Mouse (Mus musculus): Measurements from ENCODE around the gene Recql5. TPM values are rescaled to one million over a fixed set of nuclear protein-coding genes. Genes with fewer than 3 reads are reported as not detected.

Recql5 gene
- polyA plus RNA-seq (2015; fragmentation: Nextera tagmentation; extraction: Ambion mirVana): 8.5 and 8.6 TPM in 2 replicates

GRCm38 (mm10) chr11:115933108-115933746 lies at the start of gene Recql5, which contains the start of gene Sap30bp:
TSS of gene Recql5 (minus strand) at chr11:115933477.
TSS of gene Sap30bp (plus strand) at chr11:115933282.

GRCm38 (mm10) chr11:115974309-115975082 lies 41.2 kb upstream of the Recql5 start, which contains the start of gene Itgb4:
TSS of gene Itgb4 (plus strand) at chr11:115974709.

GRCm38 (mm10) chr11:115911632-115912376 lies 21.5 kb downstream of the Recql5 start, which contains the start of gene Smim6:
TSS of gene Smim6 (plus strand) at chr11:115912017.

GRCm38 (mm10) chr11:115899486-115900266 lies 33.6 kb downstream of the Recql5 start, which contains the start of gene Smim5:
TSS of gene Smim5 (plus strand) at chr11:115899966.

GRCm38 (mm10) chr11:115858354-115858753 lies 74.9 kb downstream of the Recql5 start, which contains the start of gene Myo15b:
TSS of gene Myo15b (plus strand) at chr11:115858406.

Other genes starting within 250 kb of the Recql5 start
- gene Grb2, start 224.9 kb downstream of the Recql5 start, polyA plus RNA-seq (2015; fragmentation: Nextera tagmentation; extraction: Ambion mirVana): 51.7 and 54.6 TPM in 2 replicates
- 8.6 and 9.0 TPM in 2 replicates for gene Tmem94, start 168.0 kb downstream of the Recql5 start, polyA plus RNA-seq (2015; fragmentation: Nextera tagmentation; extraction: Ambion mirVana)
- 7.9 and 8.2 TPM in 2 replicates for gene Caskin2, start 119.8 kb downstream of the Recql5 start, polyA plus RNA-seq (2015; fragmentation: Nextera tagmentation; extraction: Ambion mirVana)
- gene Tsen54, start 118.8 kb downstream of the Recql5 start, polyA plus RNA-seq (2015; fragmentation: Nextera tagmentation; extraction: Ambion mirVana): 16.5 and 18.5 TPM in 2 replicates
- gene Llgl2, start 109.4 kb downstream of the Recql5 start, polyA plus RNA-seq (2015; fragmentation: Nextera tagmentation; extraction: Ambion mirVana): 21.2 and 21.8 TPM in 2 replicates
- 0.22 and 0.26 TPM in 2 replicates for gene Myo15b, start 75.1 kb downstream of the Recql5 start, polyA plus RNA-seq (2015; fragmentation: Nextera tagmentation; extraction: Ambion mirVana)
- 3.9 and 6.6 TPM in 2 replicates for gene Smim5, start 33.5 kb downstream of the Recql5 start, polyA plus RNA-seq (2015; fragmentation: Nextera tagmentation; extraction: Ambion mirVana)
- gene Smim6, start 21.5 kb downstream of the Recql5 start, polyA plus RNA-seq (2015; fragmentation: Nextera tagmentation; extraction: Ambion mirVana): 2.8 and 3.7 TPM in 2 replicates
- 22.6 and 24.7 TPM in 2 replicates for gene Sap30bp, start 195 bp downstream of the Recql5 start, polyA plus RNA-seq (2015; fragmentation: Nextera tagmentation; extraction: Ambion mirVana)
- 13.1 TPM in 2 replicates for gene Itgb4, start 41.2 kb upstream of the Recql5 start, polyA plus RNA-seq (2015; fragmentation: Nextera tagmentation; extraction: Ambion mirVana)
- gene Galk1, start 79.2 kb upstream of the Recql5 start, polyA plus RNA-seq (2015; fragmentation: Nextera tagmentation; extraction: Ambion mirVana): 119 and 133 TPM in 2 replicates
- gene H3f3b, start 94.5 kb upstream of the Recql5 start, polyA plus RNA-seq (2015; fragmentation: Nextera tagmentation; extraction: Ambion mirVana): 888 and 961 TPM in 2 replicates
- gene Unk, start 96.8 kb upstream of the Recql5 start, polyA plus RNA-seq (2015; fragmentation: Nextera tagmentation; extraction: Ambion mirVana): 10.9 and 11.5 TPM in 2 replicates
- 8.6 and 9.9 TPM in 2 replicates for gene Unc13d, start 144.5 kb upstream of the Recql5 start, polyA plus RNA-seq (2015; fragmentation: Nextera tagmentation; extraction: Ambion mirVana)
- gene Wbp2, start 153.5 kb upstream of the Recql5 start, polyA plus RNA-seq (2015; fragmentation: Nextera tagmentation; extraction: Ambion mirVana): 101 and 115 TPM in 2 replicates
- gene Trim47, start 193.7 kb upstream of the Recql5 start, polyA plus RNA-seq (2015; fragmentation: Nextera tagmentation; extraction: Ambion mirVana): 33.9 and 35.1 TPM in 2 replicates
- gene Trim65, start 197.7 kb upstream of the Recql5 start, polyA plus RNA-seq (2015; fragmentation: Nextera tagmentation; extraction: Ambion mirVana): 2.8 and 3.5 TPM in 2 replicates
- gene Mrpl38, start 205.4 kb upstream of the Recql5 start, polyA plus RNA-seq (2015; fragmentation: Nextera tagmentation; extraction: Ambion mirVana): 42.2 and 43.2 TPM in 2 replicates
- 12.2 and 13.6 TPM in 2 replicates for gene Fbf1, start 234.7 kb upstream of the Recql5 start, polyA plus RNA-seq (2015; fragmentation: Nextera tagmentation; extraction: Ambion mirVana)

Data from urinary bladder, postnatal 0 days (tissue).